Mouse (Mus musculus) hindlimb bud, embryonic 11.5 days (tissue): ENCODE measurements around the gene Spata32.

Experiments
- DNase-seq: peaks from one replicate; pipeline ENCODE4 v3.0.0-alpha.2; 2012; ENCODE audit warnings: low read depth, low spot score; ENCODE audit errors: extremely low spot score

The Spata32 gene

DNA sequence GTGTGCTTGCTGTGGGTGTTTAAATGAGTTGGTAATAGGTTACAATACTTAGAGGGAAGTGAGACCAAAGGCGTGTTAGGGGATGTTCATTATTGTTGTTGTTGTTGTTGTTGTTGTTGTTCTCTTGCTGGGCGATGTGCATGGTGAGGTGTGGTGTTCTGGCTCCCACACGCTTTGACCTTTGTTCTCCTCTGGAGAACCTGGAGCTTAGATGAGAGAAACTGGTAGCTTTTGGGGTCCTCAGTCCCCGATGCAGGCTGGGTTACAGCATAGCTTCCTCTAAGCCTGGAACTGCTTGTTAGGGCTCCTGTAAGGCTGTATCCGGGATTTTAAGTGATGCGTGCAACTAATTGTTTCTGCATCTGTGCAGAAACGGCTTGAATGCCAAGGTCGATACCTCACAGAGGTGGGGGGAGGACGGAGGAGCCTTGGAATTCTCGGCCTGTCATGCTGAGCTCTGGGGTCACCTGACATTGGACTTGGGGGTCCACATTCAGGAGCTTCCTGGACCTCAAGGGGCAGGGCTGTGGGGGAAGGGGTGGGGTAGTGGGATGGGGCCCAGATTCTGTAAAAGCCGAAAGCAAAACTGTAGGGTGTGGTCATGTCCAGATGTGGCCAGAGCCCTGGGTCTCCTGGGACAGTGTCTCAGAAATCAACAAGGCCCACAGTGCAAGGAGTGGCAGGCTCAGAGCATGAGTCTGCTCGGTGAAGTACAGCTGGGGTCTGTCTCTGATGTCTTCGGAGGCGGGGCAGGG lies 42.4 kb downstream of the Spata32 start:
- no peak for DNase-seq

DNA sequence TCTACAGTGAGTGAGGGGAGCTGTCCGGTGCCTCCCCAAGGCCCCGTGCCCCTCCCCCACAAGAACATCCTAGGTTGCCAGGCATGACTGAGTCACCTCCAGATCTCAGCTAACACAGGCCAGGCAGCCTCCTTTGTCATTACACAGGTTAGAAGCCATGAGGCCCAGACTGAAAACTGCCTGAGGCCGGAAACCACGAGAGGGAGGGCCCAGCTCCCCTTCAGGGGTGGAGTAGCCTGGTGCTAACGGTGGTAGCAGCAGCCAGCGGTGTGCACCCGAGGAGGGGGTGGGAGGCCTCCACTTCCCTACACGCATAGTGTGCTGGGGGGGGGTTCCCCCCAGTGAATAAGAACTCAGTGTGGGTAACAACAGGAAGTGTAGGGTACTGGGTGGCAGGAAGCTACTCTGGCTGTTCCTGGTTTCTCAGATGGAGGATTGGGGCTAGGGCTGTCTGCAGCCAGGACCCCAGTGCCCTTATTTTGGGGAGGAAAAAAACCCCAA lies 43.3 kb downstream of the Spata32 start:
- no peak for DNase-seq

DNA sequence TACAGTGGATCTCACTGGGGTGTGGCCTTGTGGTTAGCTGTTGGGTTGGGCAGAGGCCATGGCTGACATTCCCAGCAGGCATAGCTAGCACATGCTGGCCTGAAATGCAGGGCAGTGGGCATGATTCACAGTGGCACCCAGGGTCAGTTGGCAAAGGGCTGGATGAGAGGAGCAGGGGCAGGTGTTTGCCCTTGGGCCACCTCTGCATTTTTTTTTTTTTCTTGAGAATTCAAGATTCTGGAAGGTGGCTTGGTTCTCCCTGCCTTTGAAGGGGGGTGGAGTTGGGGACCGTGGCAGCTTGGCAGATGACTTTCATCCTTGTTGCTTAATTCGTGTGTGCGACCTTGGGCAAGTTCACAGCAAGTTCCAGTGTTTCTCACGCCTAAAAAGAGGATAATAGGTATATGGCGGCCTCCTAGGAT lies 43.8 kb downstream of the Spata32 start:
- DNase-seq = no peak

DNA sequence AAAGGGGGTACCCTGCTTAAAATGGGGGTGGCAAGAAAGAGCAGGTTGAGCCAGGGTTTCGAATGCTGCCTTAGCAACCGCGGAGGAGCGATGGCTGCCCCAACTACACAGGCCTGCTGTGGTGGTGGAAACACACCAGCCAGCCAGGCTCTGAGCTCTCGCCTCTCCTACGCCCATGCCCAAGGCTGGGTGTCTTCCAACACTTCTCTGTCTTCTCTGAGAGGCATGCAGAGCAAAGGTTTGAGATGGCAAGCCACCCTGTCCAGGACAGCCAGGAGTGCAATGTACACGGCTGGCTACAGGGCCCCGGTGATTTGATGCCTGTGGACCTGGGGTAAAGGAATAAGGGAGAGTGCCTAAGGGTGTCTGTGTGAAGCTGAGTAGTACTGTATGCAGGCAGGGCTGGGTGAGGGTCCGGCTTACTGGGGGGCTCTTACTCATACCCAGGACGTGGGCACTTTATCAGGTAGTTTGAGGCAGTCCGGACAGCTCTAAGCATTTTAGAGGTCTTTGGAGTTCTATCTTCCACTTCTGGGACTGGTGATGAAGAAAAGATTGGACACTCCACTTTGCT lies 44.4 kb downstream of the Spata32 start:
- DNase-seq = no peak

DNA sequence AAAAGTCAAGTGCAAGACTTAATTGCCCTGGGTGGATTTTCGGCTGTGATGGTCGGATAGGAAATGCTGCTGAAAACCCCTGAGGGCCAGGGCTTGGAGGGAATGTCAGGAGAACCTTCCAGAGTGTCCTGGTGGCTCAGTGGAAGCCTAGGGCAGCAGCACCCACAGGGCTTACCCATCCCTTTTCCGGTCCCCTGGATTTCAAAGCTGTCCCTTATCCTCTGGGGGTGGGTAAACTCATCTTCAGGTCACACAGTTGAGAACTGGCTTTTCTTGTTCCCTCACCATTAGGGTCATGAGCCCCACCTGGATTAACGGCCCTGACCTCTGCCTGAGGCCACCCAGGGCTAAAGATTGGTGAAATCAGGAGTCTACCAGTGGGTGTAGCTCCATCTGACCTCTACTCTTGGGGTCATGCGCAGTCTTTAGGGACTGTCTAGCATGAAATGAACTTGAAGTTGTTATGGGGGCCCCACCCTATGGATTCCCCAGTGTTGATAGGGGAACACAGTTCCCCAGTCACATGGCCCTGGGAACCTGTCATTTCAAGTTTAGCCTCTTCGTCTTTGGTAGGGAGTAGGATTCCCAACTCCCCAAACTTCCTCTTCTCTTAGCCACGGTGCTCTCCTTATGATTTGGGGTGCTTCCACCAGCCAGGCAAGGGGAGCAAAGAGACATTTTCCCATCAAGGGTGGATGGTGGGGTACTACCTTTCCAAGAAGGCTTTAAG lies 45.0 kb downstream of the Spata32 start:
- no peak for DNase-seq

DNA sequence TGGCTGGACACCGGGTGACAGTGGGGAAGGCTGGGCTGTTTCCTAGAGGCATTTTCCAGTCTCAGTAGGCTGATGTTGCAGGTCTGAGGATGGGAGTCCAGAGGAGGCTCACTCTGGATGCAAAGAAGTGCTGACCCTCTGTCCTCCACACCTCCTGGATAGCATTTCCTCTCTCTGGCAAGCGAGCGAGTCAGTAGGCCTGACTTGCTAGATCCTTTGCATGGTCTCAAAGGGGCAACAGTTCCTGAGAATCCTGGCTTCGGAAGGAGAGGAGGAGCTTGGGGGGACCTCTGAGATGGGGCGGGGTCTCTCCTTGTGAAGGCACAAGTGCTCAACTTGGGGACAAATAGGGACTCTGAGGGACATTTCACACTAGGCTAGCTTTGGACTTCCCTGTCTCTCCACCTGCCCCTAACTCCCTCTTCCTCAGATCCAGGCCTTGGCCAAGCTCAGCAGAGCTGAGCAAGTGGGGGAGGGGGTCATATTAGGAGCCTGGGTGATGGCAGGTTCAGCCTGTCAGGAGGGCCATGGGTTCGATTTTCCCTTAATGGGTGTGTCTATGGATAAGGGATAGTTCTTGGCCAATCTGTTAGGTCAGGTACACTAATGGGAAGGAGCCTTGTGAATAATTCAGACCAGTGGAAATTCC lies 45.7 kb downstream of the Spata32 start:
- no peak for DNase-seq

DNA sequence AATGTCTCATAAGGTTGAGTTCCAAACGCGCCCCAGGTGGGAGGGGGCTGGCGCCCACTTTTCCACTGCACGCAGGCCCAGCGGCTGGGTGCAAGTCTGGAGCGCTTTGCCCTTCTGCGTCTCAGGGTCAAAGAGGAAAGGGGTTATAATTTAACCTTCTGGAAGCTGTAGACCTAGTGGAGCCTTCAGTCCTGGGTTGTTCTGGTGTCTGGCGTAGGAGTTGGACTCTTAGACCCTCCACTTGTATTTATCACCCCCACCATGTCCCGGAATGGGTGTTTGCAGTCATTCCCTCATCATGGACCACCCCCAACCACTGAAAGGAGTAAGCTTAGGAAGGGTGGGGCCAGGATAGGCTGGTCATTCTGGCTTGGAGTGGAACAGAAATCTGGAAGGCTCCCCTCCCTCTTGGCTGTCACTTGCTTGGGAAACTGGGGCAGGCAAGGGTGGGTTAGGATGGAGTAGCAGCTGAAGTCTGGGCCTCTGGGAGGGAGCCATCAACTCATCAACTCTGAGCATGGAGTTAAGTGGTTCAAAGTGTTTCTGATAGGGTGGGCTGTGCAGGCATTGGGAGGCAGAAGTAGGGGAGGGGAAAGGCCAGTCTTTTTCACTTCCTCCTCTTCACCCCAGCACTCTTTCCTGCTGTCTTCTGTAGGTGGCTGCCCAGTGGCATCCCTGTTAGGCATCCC lies 46.4 kb downstream of the Spata32 start:
- no peak for DNase-seq

DNA sequence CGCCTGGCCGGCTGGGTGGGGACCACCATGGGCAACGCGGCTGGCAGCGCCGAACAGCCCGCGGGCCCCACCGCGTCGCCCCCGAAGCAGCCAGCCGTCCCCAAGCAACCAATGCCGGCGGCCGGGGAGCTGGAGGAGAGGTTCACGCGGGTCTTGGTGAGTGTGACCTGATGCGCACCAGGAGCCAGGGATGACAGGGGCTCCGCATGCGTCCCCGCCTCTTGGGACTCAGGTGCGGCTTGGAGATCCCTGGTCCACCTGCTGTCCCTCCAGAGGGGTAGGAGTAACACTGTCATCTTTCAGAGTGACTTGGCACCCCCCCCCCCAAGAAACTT lies 47.0 kb downstream of the Spata32 start:
- no peak for DNase-seq

DNA sequence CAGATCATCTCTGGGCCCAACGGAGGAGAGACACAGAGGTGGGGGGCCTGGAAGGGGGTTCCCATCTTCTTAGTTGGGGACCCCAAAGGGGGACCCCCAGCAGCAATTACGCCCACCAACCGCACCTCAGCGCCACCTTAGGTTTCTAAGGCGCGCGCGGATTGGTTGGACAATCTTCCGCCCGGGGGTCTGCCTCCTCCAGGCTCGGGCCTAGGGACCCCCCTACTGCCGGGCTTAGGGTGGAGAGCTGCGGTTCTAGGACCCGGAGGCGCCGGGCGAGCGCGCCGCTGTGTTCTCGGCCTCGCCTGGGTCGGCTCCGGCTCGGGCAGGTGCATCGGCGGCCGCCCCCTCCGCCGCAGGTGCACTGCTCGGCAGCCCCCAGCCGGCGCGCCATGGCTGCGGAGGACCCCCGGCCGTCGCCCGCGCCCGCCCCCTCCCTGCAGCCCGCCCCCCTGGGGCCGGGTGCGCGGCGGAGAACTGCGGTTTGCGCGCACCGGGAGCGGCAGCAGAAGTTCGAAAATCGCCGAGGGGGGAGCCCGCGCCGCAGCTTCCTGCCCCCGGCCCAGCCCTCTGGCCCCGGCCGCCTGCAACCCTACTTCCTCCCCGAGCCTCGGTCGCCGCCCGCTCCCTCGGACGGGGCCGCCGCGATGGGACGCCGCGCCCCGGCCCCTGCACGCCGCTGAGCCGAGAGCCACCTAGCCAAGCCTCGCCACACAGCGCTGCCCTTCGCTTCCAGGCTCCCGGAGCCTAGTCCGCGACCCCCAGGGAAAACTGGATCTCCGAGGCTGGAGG lies 47.5 kb downstream of the Spata32 start, which contains the start of gene Fmnl1:
Gene Fmnl1, plus strand, starts transcription at position 614 of the 792 bp plus-strand sequence.
- DNase-seq = no peak

DNA sequence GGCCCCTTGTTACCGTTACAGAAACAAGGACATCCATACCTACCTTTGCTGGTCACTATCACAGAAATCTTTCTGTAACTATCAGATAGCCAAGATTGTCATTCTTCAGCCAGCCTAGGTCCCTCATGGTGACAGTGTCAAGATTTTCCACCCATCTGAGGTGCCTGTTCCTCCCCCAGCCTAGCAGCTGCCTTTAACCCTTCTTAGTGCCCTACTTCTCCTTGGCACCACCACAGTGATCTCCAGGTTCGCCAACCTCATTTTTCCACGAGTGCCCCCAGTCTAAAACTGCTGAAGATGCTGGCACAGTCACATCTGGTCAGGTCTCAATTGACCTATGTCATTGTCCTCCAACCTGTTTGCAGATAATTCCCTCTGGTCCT lies 48.1 kb downstream of the Spata32 start:
- no peak for DNase-seq

DNA sequence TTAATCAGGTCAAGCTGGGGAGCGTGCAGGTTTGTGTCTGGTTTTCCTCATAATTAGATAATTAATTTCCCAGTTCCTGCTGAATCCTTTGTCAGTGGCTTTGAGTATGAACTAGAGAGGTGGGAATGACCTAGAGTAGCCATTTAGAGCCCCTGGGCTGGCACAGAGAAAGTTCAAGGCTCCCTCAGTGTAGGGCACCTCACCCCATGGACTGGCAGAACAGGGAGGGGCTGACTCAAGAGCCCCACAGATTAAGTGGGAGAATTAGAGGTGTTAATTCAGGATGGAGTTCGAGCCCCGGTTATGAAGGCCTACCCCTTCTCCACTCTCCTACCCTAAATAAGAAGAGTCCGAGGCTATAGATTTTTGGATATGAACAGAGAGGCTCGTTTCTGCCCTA lies 48.6 kb downstream of the Spata32 start:
- DNase-seq = no peak

DNA sequence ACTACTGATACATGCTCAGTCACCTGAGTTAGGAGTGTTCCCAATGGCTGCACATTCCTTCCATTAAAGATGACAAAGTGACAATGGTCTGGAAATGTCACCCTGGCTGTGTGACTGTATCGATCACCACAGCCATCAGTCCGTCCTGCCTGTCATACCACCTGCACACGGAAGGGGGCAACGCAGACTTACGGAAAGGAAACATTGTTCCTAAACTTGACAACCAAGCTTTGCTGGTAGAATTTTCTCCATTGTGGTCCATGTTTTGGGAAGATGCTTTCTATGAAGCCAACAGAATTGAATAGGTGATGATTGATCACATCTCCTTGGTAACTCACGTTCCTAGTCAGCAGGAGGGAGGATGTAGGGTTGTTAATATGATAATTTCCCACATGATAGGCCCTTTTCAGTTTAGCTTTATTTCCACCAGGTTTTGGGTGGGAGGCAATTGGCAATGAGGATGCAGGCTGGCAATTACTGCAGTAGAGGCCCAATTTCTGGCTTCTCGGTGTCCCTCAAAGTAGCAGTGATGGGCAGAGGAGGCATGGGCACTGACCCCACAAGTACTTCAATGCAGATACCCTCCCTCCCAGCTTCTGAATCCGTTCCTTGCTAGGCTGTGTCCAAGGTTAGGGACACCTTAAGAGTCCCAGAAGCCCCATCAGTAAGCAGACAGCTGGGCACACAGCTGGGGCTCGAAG lies 49.4 kb downstream of the Spata32 start:
- peak; percentile 30 for DNase-seq

DNA sequence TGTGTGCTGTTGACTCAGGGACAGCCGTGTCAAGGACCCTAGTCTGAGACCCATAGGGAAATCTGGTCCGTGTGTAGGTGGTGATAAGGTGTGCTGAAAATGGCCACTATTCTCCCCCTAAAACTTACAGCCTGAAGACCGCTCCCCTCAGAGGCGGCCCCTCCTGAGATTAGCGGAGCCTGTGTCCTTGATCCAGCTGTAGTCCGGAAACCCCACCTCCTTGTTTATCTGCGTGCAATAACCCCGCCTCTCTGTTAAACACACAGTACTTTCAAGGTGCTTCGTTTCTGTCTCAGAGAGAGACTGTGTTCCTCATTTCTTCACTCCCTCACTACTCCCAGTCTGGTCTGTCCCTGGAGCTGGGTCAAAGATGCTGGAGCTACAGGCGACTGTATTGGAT lies 53.8 kb downstream of the Spata32 start:
- no peak for DNase-seq

DNA sequence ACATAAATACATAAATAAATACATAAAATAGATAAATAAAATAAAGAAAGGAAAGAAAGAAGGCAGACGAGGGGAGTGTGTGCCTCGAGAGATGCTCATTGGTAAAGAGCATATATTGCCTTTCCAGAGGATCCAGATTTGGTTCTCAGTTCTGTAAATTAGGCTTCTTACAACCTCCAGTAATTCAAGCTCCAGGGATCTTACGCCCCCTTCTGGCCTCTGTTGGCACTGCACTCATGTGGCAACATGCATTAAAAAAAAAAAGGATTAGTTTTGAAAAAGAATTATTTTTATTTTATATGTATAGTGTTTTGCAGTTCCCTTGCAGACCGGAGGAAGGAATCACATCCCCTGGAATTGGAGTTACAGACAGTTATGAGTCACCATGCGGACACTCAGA lies 56.1 kb downstream of the Spata32 start:
- no peak for DNase-seq

DNA sequence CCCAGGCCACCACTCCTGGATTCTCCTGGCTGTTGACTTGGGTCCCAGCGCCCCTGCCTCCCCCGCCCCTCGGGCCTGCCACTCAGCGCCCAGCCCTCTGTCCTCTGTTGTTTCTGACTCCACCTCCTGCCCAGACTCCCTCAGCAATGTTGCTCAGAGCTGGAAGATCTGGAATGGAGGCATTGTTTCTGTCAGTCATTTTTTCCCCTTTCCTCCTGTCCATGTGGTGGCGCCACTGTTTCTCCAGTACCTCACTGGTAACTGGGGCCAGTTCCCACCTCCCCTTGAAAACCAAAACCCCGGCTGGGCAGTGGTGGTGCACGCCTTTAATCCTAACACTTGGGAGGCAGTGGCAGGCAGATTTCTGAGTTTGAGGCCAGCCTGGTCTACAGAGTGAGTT lies 56.8 kb downstream of the Spata32 start:
- DNase-seq = no peak

DNA sequence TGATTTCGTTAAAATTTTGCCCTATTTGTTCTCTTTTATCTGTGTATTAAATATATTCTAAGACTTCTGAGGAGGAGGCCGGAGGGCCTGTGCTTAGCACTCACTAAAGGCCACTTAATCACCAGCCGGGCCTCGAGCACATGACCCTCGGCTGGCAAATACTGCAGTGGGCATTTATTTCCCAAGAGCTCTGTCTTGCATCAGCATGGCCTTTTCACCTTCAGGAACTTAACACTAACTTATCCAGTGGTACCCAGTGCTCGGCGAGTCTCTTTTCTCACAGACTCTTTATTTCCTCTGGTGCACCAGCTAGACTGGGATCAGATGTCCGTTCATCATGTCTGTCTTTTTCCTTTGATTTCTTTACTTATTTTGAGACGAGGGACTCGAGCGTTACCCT lies 57.5 kb downstream of the Spata32 start:
- DNase-seq = no peak

DNA sequence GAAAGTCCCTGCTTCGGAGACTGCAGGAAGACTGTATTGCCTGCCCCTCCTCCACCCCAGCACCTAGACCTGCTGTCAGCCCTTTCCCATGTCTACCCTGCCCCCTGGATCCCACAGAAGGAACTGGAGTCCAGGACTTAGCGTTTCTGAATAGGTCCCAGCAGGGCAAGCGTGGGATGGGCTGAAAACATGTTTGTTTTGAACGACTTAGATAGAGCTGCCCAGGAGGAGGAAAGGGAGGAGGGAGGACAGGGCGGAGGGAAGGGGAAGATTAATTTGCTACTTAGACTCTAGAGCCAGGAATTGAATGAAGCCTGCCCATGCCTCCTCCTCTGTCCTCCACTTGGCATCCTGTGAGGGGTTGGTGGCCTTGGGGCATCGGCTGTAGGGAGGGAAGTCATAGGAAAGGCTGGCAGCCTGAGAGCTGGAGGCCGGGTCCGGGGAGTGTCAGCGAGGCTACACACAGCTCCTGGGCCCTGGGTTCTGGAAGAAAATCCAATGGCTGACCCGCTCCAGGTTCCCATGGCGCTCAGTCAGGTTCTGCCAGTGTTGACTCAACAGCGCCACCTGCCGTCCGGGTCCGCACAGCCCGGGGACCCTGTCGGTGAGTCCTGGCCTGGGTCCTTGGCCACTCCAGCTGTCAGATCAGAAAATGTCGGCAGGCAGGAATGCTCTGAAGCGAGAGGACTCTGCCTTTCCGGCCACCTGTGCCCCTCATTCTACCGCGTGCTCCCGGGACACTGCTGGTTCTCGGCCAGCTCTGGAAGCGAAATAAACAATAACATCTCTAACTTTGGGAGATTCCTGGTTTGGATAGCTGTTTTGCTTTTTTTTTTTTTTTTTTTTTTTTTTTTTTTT lies 59.4 kb downstream of the Spata32 start:
- DNase-seq = peak; percentile 71
